Mouse (Mus musculus): ENCODE measurements around the gene Cldn34a. TPM values are rescaled to one million over a fixed set of nuclear protein-coding genes. Genes with fewer than 3 reads are reported as not detected.
"Not testable (repeated sequence)": the region's sequence is repeated elsewhere in the genome, so short reads cannot be mapped to it uniquely, and the experiment has no call there.

The Cldn34a gene
- polyA plus RNA-seq (2012; rRNA removed), result not detected in 2 replicates

DNA sequence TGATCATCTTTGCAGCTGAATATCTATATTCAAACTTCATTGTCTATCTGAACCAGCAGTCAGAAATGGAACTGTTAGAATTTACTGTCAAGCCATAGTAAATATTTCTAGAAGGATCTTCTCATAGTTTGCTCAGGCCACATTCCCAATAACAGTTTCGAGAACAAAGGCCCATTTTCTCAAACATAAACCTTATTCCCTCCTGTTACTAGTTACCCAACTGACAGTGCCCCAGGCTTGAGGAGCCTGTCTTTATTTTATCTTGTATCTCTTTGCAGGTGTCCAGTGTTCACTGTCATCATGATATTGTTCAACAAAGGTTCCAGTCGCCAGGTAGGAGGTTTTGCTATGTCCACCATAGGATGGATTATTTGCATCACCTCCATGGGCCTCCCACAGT, at the start of gene Cldn34a:
Cldn34a (plus strand) TSS at position 301 of the 400 bp plus-strand sequence.
- TF ChIP-seq POLR2A (IDR thresholded peaks at IDR 0.05; ENCODE audit: extremely low read depth, insufficient read depth, low read length), result no peak
- no peak for TF ChIP-seq CTCF (IDR thresholded peaks at IDR 0.05; ENCODE audit: extremely low read depth, insufficient read depth, low read length)
- no peak within 1 kb of the TSS for H3K4me3 ChIP-seq (ENCODE audit: insufficient read depth, low read length)
- H3K4me1 ChIP-seq (ENCODE audit: control insufficient read depth, insufficient read depth, low read length), result no peaks in the 10 kb centered on the region
- H3K27ac ChIP-seq (ENCODE audit: insufficient read depth, low read length), result no peak within 1 kb of the TSS

GRCm38 (mm10) chrX:152518611-152519010, 44.5 kb upstream of the Cldn34a start:
- H3K4me1 ChIP-seq (ENCODE audit: control insufficient read depth, insufficient read depth, low read length); H3K27ac ChIP-seq (ENCODE audit: insufficient read depth, low read length); H3K4me3 ChIP-seq (ENCODE audit: insufficient read depth, low read length): not testable (repeated sequence)

GRCm38 (mm10) chrX:152545736-152546135, 17.4 kb upstream of the Cldn34a start:
- Histone ChIP-seq H3K4me3 (ENCODE audit: insufficient read depth, low read length) (no peak overlapping the region), H3K27ac (ENCODE audit: insufficient read depth, low read length) (no peak overlapping the region), H3K4me1 (ENCODE audit: control insufficient read depth, insufficient read depth, low read length) (no peaks in the 10 kb centered on the region)
- TF ChIP-seq CTCF (IDR thresholded peaks at IDR 0.05; ENCODE audit: extremely low read depth, insufficient read depth, low read length) (no peak), POLR2A (IDR thresholded peaks at IDR 0.05; ENCODE audit: extremely low read depth, insufficient read depth, low read length) (no peak)

DNA sequence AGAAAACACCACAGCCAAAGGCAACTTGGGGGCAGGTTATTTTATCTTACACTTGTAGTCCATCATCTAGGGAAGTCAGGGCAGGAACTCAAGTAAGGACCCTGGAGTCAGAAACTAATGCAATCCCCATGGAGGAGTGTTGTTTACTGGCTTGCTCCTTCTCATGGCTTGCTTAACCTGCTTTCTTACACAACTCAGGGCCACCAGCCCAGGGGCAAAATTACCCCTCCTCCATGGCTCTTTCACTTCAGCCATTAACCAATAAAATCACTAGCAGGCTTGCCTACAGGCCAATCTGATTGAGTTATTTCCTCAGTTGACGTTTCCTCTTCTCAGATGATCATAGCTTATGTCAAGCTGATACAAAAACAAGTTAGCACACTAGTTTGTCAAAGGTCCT, 15.0 kb upstream of the Cldn34a start:
- no peak overlapping the region for H3K4me3 ChIP-seq (ENCODE audit: insufficient read depth, low read length)
- no peak overlapping the region for H3K27ac ChIP-seq (ENCODE audit: insufficient read depth, low read length)
- no peak for TF ChIP-seq CTCF (IDR thresholded peaks at IDR 0.05; ENCODE audit: extremely low read depth, insufficient read depth, low read length)
- TF ChIP-seq POLR2A (IDR thresholded peaks at IDR 0.05; ENCODE audit: extremely low read depth, insufficient read depth, low read length), result no peak
- no peaks in the 10 kb centered on the region for H3K4me1 ChIP-seq (ENCODE audit: control insufficient read depth, insufficient read depth, low read length)

DNA sequence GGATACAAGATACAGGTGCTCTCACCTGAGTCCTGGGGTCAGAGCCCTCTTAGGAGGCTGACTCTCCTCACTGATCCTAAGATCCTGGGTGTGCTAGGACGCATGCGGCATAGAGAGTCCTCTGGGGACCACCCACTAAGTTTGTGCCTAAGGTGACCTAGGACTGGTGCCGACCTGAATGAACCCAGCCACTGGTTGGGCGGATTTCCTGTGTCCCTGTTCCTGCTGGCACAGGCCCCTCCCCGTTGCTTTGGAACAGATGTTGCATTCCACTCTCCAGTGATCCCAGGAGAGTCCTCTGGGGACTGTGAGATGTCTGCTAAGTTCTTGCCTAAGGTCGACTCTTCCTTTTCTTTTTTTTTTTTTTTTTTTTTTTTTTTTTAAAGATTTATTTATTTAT, 5.7 kb upstream of the Cldn34a start:
- Histone ChIP-seq H3K4me3 (ENCODE audit: insufficient read depth, low read length) (no peak overlapping the region), H3K27ac (ENCODE audit: insufficient read depth, low read length) (no peak overlapping the region), H3K4me1 (ENCODE audit: control insufficient read depth, insufficient read depth, low read length) (no peaks in the 10 kb centered on the region)
- TF ChIP-seq POLR2A (IDR thresholded peaks at IDR 0.05; ENCODE audit: extremely low read depth, insufficient read depth, low read length) (no peak), CTCF (IDR thresholded peaks at IDR 0.05; ENCODE audit: extremely low read depth, insufficient read depth, low read length) (no peak)

Other genes starting within 250 kb of the Cldn34a start
- gene Kantr, start 235.8 kb upstream of the Cldn34a start, polyA plus RNA-seq (2012; rRNA removed), result 35.6 and 38.6 TPM in 2 replicates
- 163 and 184 TPM in 2 replicates for gene Tspyl2, start 220.9 kb upstream of the Cldn34a start, polyA plus RNA-seq (2012; rRNA removed)
- 8.7 and 8.8 TPM in 2 replicates for gene Gpr173, start 194.6 kb upstream of the Cldn34a start, polyA plus RNA-seq (2012; rRNA removed)
- gene Shroom2, start 206.1 kb downstream of the Cldn34a start, polyA plus RNA-seq (2012; rRNA removed), result 68.4 and 69.0 TPM in 2 replicates
- gene Gpr143, start 218.6 kb downstream of the Cldn34a start, polyA plus RNA-seq (2012; rRNA removed), result 0.15 and 0.29 TPM in 2 replicates